Mouse (Mus musculus): ENCODE data around the gene Myf6. TPM values are rescaled to one million over a fixed set of nuclear protein-coding genes. Genes with fewer than 3 reads are reported as not detected.

The Myf6 gene
- total and polyA plus RNA-seq, 3 experiments = not detected

GRCm38 (mm10) chr10:107484050-107484449 is 10.5 kb downstream of the Myf6 start:
- no peak for TF ChIP-seq USF1 (IDR thresholded peaks at IDR 0.05; ENCODE audit: low read depth, low read length)
- TF ChIP-seq POLR2AphosphoS2 (IDR thresholded peaks at IDR 0.05; ENCODE audit: low read depth, low read length) = no peak
- no peak for TF ChIP-seq GABPA (IDR thresholded peaks at IDR 0.05; ENCODE audit: insufficient replicate concordance, low read depth, low read length)
- no peak for TF ChIP-seq RAD21 (IDR thresholded peaks at IDR 0.05; ENCODE audit: low read depth, low read length)
- no peak for TF ChIP-seq ZNF384 (IDR thresholded peaks at IDR 0.05; ENCODE audit: low read depth, low read length)
- TF ChIP-seq SMC3 (IDR thresholded peaks at IDR 0.05; ENCODE audit: low read depth, low read length) = no peak
- no peak for TF ChIP-seq POLR2A (IDR thresholded peaks at IDR 0.05; ENCODE audit: low read depth, low read length)
- TF ChIP-seq HCFC1 (IDR thresholded peaks at IDR 0.05; ENCODE audit: low read depth, low read length) = no peak
- TF ChIP-seq NRF1 (IDR thresholded peaks at IDR 0.05; ENCODE audit: low read depth, low read length) = no peak
- no peak for TF ChIP-seq CTCF (conservative IDR thresholded peaks at IDR 0.05 in 1 of 2, IDR thresholded peaks at IDR 0.05 in 1 of 2; ENCODE audit: low read depth in 2 of 2, low read length in 2 of 2)
- H3K27me3 ChIP-seq (replicated peaks) = no peaks in the 10 kb centered on the region
- peaks cover 51% of the 10 kb centered on the region for H3K9me3 ChIP-seq (replicated peaks; ENCODE audit: low read length)
- no peak overlapping the region for H3K4me3 ChIP-seq (replicated peaks in 1 of 3; ENCODE audit: low read depth in 2 of 3, low read length in 2 of 3, poor library complexity in 1 of 3)
- dilution Hi-C loops (cut with MboI; ENCODE audit: extremely low pct_ligation_motif_present, extremely low pct_unique_long_range_greater_than_20kb, low sequenced_read_pairs) = no loop called here
- DNase-seq (ENCODE audit: extremely low read depth) = no peak
- H3K36me3 ChIP-seq (replicated peaks in 1 of 2; ENCODE audit: control insufficient read depth in 1 of 2, insufficient read depth in 1 of 2, low read length in 1 of 2) = no peaks in the 10 kb centered on the region
- in situ Hi-C loops (cut with MboI; ENCODE audit: low pct_ligation_motif_present, low pct_unique_long_range_greater_than_20kb, low sequenced_read_pairs) = no loop called here
- no peaks in the 10 kb centered on the region for H3K79me2 ChIP-seq (replicated peaks; ENCODE audit: control insufficient read depth, extremely low read depth, insufficient read depth, poor library complexity, severe bottlenecking)
- H3K9ac ChIP-seq (ENCODE audit: insufficient read depth, low read depth) = no peak overlapping the region
- no peak overlapping the region for H3K4me2 ChIP-seq (ENCODE audit: insufficient read depth, low read depth, poor library complexity, severe bottlenecking)
- no peak overlapping the region for H3K27ac ChIP-seq (ENCODE audit: insufficient read depth, low read depth)
- H3K4me1 ChIP-seq (ENCODE audit: control insufficient read depth in 1 of 2, insufficient read depth in 2 of 2) = no peaks in the 10 kb centered on the region

DNA sequence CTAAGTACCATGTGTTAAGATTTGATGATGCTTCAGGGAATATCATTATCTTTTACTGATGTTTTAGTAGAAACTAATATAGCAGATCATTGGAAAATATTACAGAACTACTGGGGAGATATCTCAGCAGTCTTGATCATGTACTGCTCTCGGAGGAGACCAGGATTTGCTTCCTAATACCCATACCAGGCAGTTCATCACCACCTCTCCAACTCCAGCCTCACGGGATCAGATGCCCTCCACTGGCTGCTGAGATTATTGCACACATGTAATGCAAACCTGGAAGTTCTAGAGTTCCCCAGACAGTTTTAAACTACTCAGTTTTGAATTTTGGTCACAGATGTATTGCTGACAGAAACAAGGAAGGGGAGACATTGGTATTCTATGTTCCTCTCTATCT is 21.0 kb downstream of the Myf6 start:
- Histone ChIP-seq H3K79me2 (replicated peaks; ENCODE audit: control insufficient read depth, extremely low read depth, insufficient read depth, poor library complexity, severe bottlenecking) (no peaks in the 10 kb centered on the region), H3K4me3 (replicated peaks in 1 of 3; ENCODE audit: low read depth in 2 of 3, low read length in 2 of 3, poor library complexity in 1 of 3) (no peak overlapping the region), H3K9me3 (replicated peaks; ENCODE audit: low read length) (peaks cover 28% of the 10 kb centered on the region), H3K4me2 (ENCODE audit: insufficient read depth, low read depth, poor library complexity, severe bottlenecking) (no peak overlapping the region), H3K4me1 (ENCODE audit: control insufficient read depth in 1 of 2, insufficient read depth in 2 of 2) (no peaks in the 10 kb centered on the region), H3K27ac (ENCODE audit: insufficient read depth, low read depth) (no peak overlapping the region), H3K9ac (ENCODE audit: insufficient read depth, low read depth) (no peak overlapping the region), H3K27me3 (replicated peaks) (no peaks in the 10 kb centered on the region), H3K36me3 (replicated peaks in 1 of 2; ENCODE audit: control insufficient read depth in 1 of 2, insufficient read depth in 1 of 2, low read length in 1 of 2) (no peaks in the 10 kb centered on the region)
- dilution Hi-C loops (cut with MboI; ENCODE audit: extremely low pct_ligation_motif_present, extremely low pct_unique_long_range_greater_than_20kb, low sequenced_read_pairs) (no loop called here), in situ Hi-C loops (cut with MboI; ENCODE audit: low pct_ligation_motif_present, low pct_unique_long_range_greater_than_20kb, low sequenced_read_pairs) (no loop called here)
- DNase-seq (ENCODE audit: extremely low read depth) = no peak
- TF ChIP-seq MAFK (IDR thresholded peaks at IDR 0.05; ENCODE audit: insufficient replicate concordance, low read length) (no peak), JUN (IDR thresholded peaks at IDR 0.05; ENCODE audit: insufficient read depth, low read depth, low read length) (no peak), MXI1 (IDR thresholded peaks at IDR 0.05; ENCODE audit: low read depth, low read length) (no peak), POLR2AphosphoS2 (IDR thresholded peaks at IDR 0.05; ENCODE audit: low read depth, low read length) (no peak), POLR2A (IDR thresholded peaks at IDR 0.05; ENCODE audit: low read depth, low read length) (no peak), JUND (conservative IDR thresholded peaks at IDR 0.05; ENCODE audit: low read depth, low read length) (no peak), NELFE (IDR thresholded peaks at IDR 0.05; ENCODE audit: low read depth, low read length) (no peak), SMC3 (IDR thresholded peaks at IDR 0.05; ENCODE audit: low read depth, low read length) (no peak), MAZ (IDR thresholded peaks at IDR 0.05; ENCODE audit: low read depth, low read length) (no peak), ZMIZ1 (IDR thresholded peaks at IDR 0.05; ENCODE audit: low read depth, low read length) (no peak), ETS1 (conservative IDR thresholded peaks at IDR 0.05; ENCODE audit: low read depth, low read length) (no peak), TBP (conservative IDR thresholded peaks at IDR 0.05; ENCODE audit: low read depth, low read length) (no peak), MYC (IDR thresholded peaks at IDR 0.05; ENCODE audit: low read depth, low read length) (no peak), EP300 (IDR thresholded peaks at IDR 0.05; ENCODE audit: low read length) (no peak)
